Mouse (Mus musculus) E14TG2a.4 (cell line): ENCODE results near the gene Mt2.
"Not testable (repeated sequence)": the region's sequence is repeated elsewhere in the genome, so short reads cannot be mapped to it uniquely, and the experiment has no call there.

ENCODE experiments used
- H3K27me3 ChIP-seq: 2 replicates; pipeline ENCODE4 v1.6.1; 2014; ENCODE audit warnings: low read length, control low read depth; ENCODE audit not compliant: insufficient read depth
- H3K36me3 ChIP-seq: 2 replicates; pipeline ENCODE4 v1.6.1; 2014; ENCODE audit warnings: low read length, control low read depth; ENCODE audit not compliant: insufficient read depth
- H3K4me1 ChIP-seq: replicated peaks from 2 replicates; pipeline ENCODE4 v1.6.1; 2014; ENCODE audit warnings: low read depth, low read length, control low read depth
- H3K4me3 ChIP-seq: replicated peaks from 2 replicates; pipeline ENCODE4 v1.5.1; 2014; ENCODE audit warnings: mild to moderate bottlenecking, low read length
- H3K9me3 ChIP-seq: 2 replicates; pipeline ENCODE4 v1.6.1; 2014; ENCODE audit warnings: low read length, control low read depth
- CTCF ChIP-seq: conservative IDR thresholded peaks from 2 replicates; pipeline ENCODE4 v1.5.1; 2014; ENCODE audit warnings: low read length
- NANOG ChIP-seq: IDR thresholded peaks from 2 replicates; pipeline ENCODE4 v1.6.1; 2014; ENCODE audit warnings: borderline replicate concordance, low read length, mixed read lengths
- POU5F1 ChIP-seq: IDR thresholded peaks from 2 replicates; pipeline ENCODE4 v1.6.1; 2014; ENCODE audit warnings: low read length, borderline replicate concordance

Mt2 gene

DNA sequence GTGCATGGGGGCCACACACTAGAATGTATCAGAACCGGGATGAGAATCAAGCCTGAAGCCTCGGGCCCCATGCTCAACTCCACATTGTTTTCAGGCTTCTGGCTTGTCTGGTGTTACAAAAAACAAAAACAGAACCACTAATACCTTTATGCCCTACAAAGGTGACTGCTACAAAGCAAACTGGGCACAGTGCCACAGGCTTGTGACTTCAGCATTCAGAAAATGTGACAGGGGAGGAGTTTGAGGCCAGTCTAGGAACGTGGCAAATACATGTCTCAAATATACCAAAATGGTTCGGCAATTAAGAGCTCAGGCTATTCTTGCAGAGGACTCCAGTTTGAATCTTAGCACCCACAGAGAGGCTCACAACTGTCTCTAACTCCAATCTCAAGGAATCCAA lies 16.4 kb upstream of the Mt2 start:
- no peak for TF ChIP-seq POU5F1
- no peak for TF ChIP-seq NANOG
- no peak for TF ChIP-seq CTCF
- peaks cover 42% of the 10 kb centered on the region for H3K4me1 ChIP-seq
- H3K36me3 ChIP-seq, result no peaks in the 10 kb centered on the region
- peaks cover 31% of the 10 kb centered on the region for H3K27me3 ChIP-seq
- H3K4me3 ChIP-seq, result no peak overlapping the region
- H3K9me3 ChIP-seq, result no peaks in the 10 kb centered on the region

DNA sequence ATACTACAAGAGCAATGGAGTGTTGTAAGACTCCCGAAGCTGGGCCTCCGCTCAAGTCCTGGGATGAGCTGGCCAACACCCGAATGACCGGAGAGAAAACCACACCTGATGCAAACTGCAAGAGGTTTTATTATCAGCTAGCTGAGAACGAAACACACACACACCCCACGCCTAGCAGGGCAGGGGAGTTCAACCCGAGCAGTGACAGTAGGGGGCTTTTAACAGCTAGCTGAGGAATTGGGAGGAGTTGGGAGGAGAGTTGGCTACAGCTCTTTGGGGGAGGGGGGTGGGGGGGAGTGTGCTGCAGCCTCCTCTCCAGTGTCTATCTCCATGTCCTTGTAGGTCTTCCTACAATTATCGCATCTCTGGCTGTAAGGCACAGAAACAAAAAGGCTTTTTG lies 6.7 kb upstream of the Mt2 start:
- H3K4me3 ChIP-seq, H3K36me3 ChIP-seq, H3K9me3 ChIP-seq, H3K27me3 ChIP-seq: not testable (repeated sequence)
- H3K4me1 ChIP-seq, result peaks cover 64% of the 10 kb centered on the region

DNA sequence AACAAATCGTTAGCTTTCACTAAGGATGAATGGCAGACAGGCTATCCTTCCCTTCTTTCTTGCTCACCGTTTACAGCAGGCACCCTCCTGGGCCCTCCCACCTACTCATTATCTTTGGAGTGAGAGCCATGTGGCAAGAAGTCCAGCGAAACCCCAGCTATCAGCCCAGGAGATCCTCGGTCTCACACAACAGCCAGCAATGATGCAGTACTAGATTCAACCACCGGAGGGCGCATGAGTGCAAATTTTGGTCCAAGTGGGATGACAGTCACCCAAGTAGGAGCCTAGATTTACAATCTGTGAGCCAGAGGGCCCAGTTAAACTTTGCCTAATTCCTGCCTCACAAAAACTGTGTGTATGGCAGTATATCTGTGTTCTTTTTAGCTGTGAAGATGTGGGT lies 5.2 kb upstream of the Mt2 start:
- TF ChIP-seq CTCF, result peak; percentile 98
- no peak for TF ChIP-seq POU5F1
- TF ChIP-seq NANOG, result no peak
- Histone ChIP-seq H3K4me3 (no peak overlapping the region), H3K9me3 (no peaks in the 10 kb centered on the region), H3K27me3 (peaks cover 19% of the 10 kb centered on the region), H3K4me1 (peaks cover 72% of the 10 kb centered on the region), H3K36me3 (no peaks in the 10 kb centered on the region)

DNA sequence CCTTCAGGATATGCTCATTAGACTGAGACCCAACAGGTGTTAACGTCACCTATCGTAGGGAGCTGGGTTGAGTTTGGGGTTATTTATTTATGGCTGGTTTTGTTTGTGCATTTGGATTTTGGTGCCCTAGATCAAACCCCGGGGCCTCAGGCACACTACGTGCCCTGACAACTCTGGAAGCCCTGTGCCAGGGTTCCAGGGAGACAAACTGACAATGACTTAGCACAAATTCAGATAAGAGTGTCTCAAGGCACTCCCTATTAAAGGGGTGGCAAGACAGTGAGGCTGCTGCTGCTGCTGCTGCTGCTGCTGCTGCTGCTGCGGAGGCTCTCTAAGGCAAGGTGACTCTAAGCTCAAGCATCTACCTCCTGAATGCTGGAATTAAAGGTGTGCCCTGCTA lies 2.9 kb upstream of the Mt2 start:
- no peaks in the 10 kb centered on the region for H3K36me3 ChIP-seq
- H3K9me3 ChIP-seq, result no peaks in the 10 kb centered on the region
- no peak for TF ChIP-seq NANOG
- no peak for TF ChIP-seq POU5F1
- no peak for TF ChIP-seq CTCF
- peaks cover 23% of the 10 kb centered on the region for H3K27me3 ChIP-seq
- H3K4me1 ChIP-seq, result peaks cover 73% of the 10 kb centered on the region
- no peak overlapping the region for H3K4me3 ChIP-seq

DNA sequence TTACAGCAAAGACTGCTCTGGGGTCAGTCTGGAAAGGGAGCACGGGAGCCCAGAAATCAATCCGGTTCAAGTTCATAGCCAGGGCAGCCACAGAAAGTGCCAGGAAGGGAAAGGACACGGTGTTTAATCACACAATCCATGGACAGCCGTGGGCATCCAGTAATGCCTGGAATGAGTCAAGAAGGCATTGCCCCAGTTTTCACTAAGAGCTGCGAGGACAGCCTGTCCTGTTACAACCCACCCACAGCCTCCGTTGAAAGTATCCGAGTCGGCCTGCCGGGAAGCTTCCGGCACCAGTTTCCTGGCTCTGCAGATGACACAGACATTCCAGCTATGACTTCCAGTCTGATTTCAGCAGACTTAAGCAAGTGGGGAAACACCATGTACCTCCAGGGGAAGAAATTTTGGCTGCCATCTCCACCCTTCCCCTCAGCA lies 1.1 kb upstream of the Mt2 start:
- Histone ChIP-seq H3K36me3 (no peaks in the 10 kb centered on the region), H3K4me3 (peak overlapping the region; percentile 89), H3K27me3 (peaks cover 23% of the 10 kb centered on the region), H3K9me3 (no peaks in the 10 kb centered on the region), H3K4me1 (peaks cover 76% of the 10 kb centered on the region)
- TF ChIP-seq POU5F1, result no peak
- TF ChIP-seq CTCF, result no peak
- TF ChIP-seq NANOG, result no peak

DNA sequence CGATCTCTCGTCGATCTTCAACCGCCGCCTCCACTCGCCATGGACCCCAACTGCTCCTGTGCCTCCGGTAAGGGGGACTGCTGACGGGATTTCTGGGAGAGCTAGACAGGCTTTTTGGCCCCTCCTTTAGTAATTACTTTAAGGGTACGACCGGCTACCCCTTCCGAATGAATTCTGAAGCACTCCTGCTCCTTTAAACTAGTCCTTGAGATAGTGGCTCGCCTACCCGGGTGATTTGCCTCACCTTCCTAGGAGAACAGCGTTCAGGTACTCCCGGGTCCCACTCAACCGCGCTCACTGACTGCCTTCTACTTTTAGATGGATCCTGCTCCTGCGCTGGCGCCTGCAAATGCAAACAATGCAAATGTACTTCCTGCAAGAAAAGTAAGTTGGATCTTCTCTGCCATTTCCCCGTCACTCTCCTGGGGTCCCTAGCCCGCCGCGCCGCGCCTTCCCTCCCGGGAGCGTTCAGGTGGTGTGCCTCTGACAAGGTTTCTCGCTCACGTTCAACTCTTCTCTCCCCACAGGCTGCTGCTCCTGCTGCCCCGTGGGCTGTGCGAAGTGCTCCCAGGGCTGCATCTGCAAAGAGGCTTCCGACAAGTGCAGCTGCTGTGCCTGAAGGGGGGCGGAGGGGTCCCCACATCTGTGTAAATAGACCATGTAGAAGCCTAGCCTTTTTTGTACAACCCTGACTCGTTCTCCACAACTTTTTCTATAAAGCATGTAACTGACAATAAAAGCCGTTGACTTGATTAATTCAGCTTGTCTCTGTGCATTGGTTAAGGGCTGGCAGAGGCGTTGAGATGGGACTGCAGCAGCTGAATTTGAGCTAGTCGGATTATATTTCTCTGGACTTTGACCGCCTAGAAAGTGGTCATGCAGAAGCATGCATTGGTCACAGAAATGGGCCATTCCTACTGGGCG lies 607 bp downstream of the Mt2 start:
- no peak for TF ChIP-seq CTCF
- no peak for TF ChIP-seq NANOG
- no peak for TF ChIP-seq POU5F1
- peak overlapping the region; percentile 89 for H3K4me3 ChIP-seq
- H3K36me3 ChIP-seq, result no peaks in the 10 kb centered on the region
- peaks cover 63% of the 10 kb centered on the region for H3K4me1 ChIP-seq
- H3K9me3 ChIP-seq, result no peaks in the 10 kb centered on the region
- peaks cover 25% of the 10 kb centered on the region for H3K27me3 ChIP-seq

DNA sequence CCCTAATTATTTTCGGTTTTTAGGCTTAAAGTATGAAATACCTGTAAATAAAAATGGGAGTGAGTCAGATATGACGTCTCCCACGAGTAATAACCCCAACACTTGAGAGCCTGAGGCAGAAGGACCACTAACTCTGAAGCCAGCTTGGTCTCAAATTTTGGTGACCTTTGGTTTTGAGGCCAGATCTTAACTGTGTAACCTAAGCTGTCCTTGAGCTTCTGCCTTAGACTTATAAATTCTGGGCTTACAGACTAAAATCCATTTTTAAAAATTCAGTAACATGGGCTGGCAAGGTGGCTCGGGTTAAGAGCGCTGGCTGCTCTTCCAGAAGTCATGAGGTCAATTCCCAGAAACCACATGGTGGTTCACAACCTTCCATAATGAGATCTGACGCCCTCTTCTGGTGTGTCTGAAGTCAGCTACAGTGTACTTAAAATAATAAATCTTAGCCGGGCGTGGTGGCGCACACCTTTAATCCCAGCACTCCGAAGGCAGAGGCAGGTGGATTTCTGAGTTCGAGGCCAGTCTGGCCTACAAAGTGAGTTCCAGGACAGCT lies 1.5 kb downstream of the Mt2 start:
- no peaks in the 10 kb centered on the region for H3K9me3 ChIP-seq
- H3K4me3 ChIP-seq, result peak overlapping the region; percentile 89
- peaks cover 66% of the 10 kb centered on the region for H3K4me1 ChIP-seq
- peaks cover 32% of the 10 kb centered on the region for H3K27me3 ChIP-seq
- H3K36me3 ChIP-seq, result no peaks in the 10 kb centered on the region
- TF ChIP-seq NANOG (no peak), POU5F1 (no peak), CTCF (no peak)

DNA sequence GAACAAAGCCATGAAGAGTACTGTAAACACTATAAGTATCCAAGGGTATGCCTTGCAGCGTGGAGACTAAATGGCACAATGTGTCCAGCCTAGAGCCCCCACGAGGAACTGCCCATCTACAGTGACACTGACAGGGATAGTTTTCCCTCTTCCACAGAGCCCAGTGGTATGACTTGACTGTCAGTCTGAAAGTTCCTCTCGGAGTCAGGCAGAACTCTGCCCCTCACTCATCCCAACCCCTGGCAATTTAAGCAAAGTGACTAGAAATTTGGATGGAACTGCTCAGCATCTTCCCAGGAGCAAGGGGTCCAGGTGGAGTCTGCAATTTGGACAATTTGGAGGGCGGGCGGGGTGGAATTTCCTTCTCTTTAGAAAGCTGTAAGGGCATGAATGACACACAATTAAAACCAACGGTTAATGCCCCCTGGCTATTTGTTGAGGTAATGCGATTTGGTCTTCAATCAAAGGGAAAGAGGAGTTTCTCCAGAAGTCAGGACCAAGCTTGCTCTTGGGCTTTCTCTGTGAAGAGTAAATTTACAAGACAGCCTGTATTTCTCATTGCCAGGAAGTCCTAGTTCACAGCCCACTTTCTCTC lies 2.3 kb downstream of the Mt2 start:
- no peaks in the 10 kb centered on the region for H3K9me3 ChIP-seq
- TF ChIP-seq POU5F1 (no peak), CTCF (no peak; the same call in 1 of the 2 replicates), NANOG (no peak)
- H3K36me3 ChIP-seq, result no peaks in the 10 kb centered on the region
- H3K27me3 ChIP-seq, result peaks cover 39% of the 10 kb centered on the region
- H3K4me3 ChIP-seq, result 0 out of 2 replicates have a peak overlapping the region, but pooled peaks have one; percentile 89
- H3K4me1 ChIP-seq, result peaks cover 66% of the 10 kb centered on the region

DNA sequence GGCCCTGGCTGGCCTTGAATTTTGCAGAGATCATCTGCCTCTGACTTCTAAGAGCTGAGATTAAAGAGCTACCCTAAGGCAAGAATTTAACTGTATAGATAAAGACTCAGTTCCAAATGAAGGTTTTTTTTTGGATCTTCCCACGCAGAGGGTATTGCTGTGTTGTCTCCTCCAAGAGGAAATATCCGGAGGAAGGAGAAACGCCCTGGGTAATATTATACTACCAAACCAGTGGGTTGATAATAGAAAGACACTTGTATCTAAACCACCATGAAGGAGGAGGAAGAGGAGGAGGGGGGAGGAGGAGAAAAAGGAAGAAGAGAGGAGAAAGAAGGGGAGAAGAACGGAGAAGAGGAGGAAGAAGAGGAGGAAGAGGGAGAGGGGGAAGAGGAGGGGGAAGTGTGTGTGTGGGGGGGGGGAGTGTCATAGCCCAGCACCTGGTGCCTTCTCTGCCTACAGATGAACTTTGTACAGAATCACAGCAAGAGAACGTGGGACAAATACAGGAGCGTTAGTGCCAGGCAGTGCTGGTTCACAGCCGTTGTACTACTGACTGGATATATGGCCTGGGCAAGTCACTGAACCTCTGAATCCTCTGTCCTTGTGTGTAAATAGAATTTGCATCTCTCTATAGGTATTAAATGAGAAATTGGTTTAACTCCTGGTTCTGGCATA lies 5.4 kb downstream of the Mt2 start:
- peaks cover 39% of the 10 kb centered on the region for H3K27me3 ChIP-seq
- TF ChIP-seq CTCF (no peak), POU5F1 (no peak), NANOG (no peak)
- no peak overlapping the region for H3K4me3 ChIP-seq
- H3K36me3 ChIP-seq, result no peaks in the 10 kb centered on the region
- H3K9me3 ChIP-seq, result no peaks in the 10 kb centered on the region
- peaks cover 76% of the 10 kb centered on the region for H3K4me1 ChIP-seq
